Mouse (Mus musculus) liver, adult 2 months (tissue): ENCODE measurements at regions not wholly inside any gene's neighbourhood (a gene's known extent, or its start where the extent isn't known, plus 50 kb on each side); places are given as distances from the start of the nearest gene placed in this dataset.

Experiments used
- CTCF ChIP-seq: fragments of 200-500 bp; IDR thresholded peaks from 2 replicates; pipeline ENCODE4 v1.5.1; 2011; ENCODE audit warnings: low read depth, low read length, control low read depth
- POLR2A ChIP-seq: fragments of 200-500 bp; IDR thresholded peaks from 2 replicates; pipeline ENCODE4 v1.6.1; 2011; ENCODE audit warnings: low read length, control low read depth; ENCODE audit not compliant: insufficient read depth; ENCODE audit errors: extremely low read depth

- TF ChIP-seq CTCF (no peak), POLR2A (no peak)
These were observed 1454.1 kb upstream of the Gm7489 start for GRCm38 (mm10) chr15:52430491-52431158.
